Mouse (Mus musculus): ENCODE measurements around the gene Rsad2.
"Not testable (repeated sequence)": the region's sequence is repeated elsewhere in the genome, so short reads cannot be mapped to it uniquely, and the experiment has no call there.

Rsad2 gene

DNA sequence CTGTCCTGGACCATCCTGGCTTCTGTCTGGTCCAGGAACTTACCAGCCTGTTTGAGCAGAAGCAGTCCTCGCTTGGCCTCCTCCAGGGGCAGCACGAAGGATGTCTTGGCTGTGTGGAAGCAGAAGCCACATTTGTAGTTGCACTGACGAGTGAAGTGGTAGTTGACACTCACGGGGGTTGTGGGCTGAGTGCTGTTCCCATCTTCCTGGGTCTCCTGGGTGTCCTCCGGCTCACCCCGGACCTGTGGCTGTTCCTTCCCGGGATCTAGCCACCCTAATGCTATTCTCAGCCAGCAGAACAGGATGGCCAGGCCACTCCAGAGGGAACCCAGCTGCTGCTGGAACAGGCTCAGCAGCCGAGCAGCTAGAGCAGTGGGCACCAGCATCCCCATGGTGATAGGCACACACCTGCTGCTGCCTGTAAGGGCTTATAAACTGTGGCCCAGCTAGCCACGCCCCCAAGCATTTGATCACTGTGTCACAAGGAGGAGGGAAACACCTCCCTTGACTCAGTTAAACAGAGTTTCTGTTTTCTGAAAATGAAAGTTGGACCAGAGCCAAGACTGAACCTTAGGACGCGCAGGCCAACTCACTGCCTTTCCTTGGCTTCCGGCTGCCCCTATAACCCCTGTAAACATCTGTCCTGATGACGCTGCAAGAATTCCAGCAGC, at the start of gene Rsad2:
Rsad2 (minus strand) TSS at position 425 of the 671 bp plus-strand sequence.
- DNase-seq = no peak

DNA sequence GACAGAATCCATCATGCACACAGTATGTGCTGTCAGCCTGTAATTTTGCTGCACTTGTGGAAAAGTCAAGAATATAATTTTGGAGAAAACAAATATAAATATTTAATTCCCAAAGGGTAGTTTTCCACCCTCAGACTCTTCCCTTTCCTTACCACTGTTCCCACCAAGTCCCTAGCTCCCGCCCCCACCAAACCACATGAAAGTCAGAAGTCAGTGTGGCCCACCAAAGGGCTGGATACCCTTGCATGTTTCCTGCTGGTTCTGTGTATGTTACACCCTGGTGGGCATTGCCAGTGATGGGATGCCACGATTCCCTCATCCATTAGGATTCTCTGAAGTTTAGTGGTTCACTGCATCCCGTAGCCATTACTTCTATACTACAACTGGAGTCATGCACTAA, 44.8 kb upstream of the Rsad2 start:
- no peak for DNase-seq

DNA sequence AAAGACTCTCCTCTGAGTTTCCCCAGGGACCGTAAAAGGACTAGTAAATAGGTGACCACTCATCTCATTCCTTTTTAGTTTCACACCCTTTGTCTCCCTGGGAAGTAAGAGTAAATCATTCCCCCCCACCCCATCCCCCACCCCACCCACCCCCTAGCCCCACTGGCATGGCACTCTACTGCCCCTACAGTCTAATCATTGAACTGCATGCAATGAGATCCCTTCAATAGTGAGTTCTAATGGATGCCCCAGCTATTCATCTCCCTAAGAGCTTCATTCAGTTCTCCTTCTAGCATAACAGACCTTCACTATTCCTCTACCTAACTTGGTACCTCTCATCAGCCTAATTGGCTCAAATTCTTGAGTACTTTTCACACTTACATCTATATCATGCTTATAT, 33.7 kb upstream of the Rsad2 start:
- no peak for DNase-seq

DNA sequence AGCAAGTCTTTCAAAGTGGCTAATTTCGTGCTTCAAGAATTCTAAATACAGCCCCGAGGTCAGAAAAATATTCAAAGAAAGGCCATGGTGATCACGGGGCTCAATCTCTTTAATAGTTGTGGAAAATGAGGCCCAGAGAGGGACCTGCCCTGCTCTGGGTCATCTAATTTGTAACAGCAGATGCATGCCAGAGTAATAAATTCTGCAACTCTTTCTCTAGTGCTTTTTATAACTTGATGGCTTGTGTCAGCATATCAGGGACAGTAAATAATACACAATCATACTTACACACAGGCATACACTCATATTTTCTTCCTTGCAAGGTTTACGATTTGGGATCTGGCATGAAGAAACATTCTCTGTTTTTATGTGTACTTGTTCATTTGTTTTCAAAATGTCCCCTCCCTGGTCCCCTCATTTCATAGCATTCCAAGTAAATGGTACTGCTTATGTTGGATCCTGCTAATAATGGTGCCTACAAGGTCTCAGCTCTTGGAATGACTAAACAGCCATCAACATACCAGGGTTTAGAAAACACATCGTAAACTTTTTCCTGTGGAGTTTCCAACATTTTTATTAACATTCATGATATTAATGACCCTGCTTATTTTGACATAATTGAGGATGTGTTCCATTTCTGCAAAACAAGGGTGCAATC, 32.5 kb upstream of the Rsad2 start:
- no peak for DNase-seq

DNA sequence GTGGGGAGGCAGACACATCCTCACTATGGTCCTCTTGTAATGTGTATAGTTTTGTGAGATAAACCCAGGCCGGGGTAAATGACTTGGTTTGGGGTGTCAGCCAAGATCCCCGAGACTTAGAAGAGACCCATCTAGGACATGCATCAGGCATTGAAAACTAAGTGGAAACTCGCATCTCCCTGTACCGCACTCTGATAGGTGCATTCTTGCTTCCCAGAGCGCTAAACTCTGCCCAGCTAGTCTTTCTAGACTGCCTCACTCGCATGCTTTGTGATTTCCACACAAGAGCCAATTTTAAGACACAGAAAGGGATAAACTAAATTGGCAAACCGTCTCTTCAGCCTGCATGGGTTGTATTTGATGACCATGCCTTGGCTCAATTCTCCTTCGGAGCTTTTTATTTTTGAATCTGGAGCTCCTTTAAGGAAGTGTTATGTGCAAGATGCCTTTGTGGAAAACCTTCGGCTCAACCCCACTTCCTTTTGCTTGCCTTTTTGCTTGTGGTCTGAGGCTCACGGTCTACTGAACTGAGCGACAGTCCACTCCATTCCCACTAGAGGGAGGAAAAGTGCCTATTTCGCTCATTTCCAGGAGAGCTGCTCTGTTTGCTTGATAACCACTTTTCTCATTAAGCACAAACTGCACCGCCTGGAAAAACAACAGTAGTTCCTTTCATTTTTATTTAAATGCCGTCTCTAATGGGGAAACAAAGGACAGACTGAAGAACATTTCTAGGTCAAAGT, 31.8 kb upstream of the Rsad2 start:
- DNase-seq = peak in 1 of 2 experiments; percentile 8

DNA sequence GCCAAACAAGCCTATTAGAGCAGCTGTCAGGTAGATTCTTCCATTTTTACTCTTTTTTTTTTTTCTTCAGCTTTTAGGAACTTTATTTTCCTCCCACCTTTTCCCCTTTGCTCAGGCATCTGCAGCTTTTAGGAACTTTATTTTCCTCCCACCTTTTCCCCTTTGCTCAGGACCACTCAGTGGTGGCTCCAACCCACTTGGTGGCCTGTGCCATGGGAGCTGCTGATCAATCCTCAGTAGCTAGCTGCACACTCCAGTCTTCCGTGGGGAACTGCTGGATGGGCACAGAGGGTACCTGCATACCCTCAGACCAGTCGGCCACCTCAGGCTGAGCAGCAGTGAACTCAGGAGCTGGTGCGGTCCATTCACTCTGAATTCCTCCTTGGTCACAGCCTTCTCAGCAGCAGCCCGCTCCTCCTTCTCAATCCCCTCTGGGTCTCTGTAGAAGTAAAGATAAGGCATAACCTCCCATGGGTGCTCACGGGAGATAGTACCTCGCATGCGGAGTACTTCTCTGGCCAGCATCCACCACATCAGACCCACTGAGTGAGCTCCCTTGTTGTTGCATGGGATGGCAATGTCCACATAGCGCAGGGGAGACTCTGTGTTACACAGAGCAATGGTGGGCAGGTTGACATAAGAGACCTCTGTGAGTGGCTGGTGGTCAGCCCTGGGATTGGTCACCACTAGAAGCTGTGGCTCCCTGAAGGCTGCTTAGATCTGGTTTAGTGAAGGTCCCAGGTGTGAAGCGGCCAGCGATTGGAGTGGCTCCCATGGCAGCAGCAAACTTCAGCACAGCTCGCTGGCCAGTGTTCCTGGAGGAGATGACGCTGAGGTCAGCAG, 29.7 kb upstream of the Rsad2 start:
- DNase-seq = not testable (repeated sequence)

DNA sequence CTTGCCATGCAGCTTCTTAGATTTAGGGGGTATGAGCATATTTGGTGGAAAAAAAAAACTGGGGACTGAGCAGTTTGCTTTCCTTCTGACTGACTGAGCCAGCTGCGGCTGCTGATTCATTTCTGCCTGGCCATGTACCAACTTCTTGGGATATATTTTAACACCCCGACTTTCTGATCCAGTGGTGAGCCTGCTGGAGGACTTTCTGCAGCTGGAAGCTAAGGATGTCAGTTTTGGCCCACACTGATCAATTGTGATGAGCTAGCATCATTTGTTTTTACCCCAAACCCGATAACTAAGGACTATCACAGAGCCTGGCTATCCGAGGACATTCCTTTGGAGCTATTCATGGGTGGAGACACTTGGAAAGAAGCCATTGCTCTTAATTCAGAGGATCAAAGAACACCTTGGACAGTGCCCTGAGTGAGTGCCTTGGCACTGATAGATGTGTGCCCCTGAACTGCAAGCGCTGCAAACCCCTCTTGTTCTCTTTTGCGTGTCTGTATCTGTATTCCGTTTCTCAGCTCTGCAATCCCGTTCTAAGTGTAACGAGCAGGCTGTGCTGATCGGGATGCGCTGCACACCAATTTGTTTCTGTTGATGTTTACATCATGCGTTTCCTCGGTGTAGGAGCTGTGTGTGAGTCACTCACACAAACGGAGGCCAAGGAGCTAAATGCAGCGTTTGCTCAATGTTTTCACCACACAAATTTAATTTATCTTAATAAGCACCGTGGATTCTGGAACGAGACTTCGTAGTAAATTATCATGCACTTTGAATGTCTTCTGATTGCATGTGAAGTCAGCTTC, 22.1 kb upstream of the Rsad2 start:
- no peak for DNase-seq

DNA sequence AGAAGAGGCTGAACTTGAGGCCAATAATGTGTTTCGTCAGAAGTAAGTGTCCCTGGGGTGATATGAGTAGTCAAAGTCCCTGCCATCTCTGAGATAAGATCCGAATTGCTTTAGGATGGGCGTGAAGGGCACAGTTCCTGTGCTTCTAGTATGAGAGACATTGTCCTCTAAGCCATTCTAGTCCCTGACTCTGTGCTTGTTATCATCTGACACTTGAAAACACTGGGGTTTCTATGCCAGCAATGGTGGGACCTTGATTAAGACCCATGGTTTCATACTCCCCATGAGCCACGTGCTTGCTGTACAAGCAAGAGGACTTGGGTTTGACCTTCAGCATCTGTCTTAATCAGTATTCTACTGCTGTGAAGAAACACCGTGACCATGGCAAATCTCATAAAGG, 20.9 kb upstream of the Rsad2 start:
- no peak for DNase-seq

DNA sequence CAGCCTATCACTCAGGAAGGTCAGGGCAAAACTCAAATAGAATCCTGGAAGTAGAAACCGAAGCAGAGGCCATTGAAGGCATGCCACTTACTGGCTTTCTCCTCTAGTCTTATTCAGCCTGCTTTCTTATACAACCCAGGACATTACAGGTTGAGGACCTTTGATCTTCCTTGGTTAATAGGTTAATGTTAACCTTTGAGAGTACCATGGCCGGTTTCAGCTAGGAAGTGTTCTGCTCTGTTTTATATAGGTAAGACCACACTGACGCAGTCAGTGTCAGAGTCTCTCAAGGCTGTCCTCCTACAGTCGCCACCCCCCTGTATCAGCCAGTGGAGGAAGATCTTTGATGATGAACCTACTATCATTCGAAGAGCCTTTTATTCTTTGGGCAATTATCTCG, 17.5 kb upstream of the Rsad2 start:
- DNase-seq = no peak

DNA sequence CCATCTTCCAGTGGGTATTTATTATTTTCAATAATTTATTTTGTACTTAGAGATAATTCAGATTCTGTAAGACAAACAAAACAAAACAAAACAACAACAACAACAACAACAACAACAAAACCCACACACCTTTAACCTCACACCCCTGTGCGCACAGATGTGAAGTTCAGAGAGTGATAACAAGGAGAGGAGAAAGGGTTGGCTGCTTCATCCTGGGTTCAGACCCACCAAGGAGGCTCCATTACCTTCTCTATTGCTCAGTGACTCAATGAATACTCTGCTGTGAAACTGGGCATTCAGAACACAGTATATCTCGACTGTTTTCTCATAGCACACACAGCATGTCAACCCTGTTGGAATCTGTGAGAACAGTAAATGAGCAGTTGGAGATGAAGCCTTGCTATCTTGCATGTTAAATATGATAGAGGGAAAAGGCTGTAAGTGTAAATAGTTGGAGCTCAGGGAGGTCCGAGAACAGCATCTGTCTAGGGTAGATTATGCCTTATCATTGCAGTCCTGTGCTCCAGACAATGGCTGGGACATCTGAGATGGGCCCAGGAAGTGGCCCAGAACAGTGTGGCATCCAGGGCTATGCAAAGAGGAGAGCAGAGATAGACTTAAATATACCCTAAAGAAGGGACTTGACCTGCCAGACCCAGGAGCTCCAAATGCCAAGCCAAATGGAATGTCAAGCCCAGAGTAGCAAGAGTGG, 16.7 kb upstream of the Rsad2 start:
- no peak for DNase-seq

DNA sequence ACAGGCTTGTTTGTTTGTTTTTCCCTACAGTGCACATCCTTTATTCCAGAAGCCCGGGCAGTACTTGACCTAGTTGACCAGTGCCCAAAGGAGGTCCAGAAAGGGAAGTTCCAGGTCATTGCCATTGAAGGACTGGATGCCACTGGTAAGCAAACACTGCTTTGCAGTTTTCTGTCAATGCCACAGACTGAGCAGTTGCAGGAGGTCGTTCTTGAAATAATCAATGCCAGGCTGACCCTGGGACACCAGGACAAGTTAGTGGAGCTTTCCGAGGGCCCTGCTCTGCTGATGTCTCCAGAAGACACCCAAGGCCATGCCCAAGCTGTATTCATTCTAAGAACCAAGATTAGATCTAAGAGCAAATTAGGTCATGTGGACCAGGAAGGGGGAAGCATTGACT, 15.1 kb upstream of the Rsad2 start:
- no peak for DNase-seq

DNA sequence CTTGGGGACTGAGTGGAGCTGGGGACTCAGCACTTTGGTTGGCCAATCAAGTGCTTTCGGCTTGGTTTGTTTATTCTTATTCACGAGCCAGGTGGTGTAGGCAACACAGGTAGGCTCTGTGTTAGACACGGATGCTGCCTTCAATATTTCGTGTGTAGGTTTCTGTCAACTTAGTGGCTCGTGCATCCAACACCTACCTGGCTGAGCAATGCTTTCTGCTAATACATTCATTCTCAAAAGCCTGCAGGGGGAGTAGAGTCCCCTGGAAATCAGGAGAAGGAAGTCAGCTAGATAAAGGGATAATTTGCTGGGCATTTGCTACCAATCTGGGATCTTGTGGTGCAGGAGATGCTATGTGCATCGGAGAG, 13.8 kb upstream of the Rsad2 start:
- no peak for DNase-seq

DNA sequence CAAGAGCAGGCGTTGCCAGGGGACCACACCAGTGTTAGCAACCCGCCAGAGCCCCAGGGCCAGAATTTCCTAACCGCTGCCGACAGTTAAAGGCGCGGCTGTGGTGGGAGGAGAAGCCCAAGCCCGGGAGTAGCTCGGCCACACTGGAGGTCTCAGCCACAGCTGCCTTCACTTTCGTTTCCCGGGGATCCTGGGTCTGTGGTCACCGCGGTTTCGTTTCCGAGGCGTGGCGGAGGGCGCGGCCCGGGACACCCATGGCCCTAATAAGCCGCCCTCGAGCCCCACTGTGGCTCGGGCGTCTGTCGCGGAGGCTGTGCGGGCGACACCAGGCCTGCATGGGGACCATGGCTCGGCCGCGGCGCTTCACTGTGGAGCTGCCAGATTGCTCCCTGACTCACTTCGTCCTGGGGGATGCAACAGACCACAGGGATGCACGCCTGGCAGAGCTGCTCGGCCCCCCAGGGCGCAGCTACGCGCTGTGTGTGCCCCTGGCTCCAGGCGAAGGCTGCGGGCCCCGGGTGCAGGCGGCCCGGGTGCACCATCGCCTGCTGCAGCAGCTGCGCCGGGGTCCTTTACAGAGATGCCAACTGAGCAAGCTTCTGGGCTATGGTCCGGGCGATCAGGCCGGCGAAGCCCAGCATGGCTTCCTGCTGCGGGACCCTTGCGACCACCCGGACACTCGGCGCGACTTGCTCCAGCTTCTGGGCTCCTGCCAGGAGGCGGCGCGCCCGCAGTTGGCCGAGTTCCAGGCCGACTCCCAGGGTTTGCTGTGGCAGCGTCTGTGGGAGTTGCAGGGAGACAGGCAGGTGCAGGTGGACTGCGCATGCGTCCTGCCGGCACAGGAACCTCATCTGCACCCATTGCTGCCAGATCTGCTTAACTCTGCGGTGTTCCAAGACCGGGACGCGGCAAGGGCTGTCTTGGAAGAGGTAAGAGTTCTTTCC, 13.1 kb upstream of the Rsad2 start, which contains the start of gene Cmpk2:
Cmpk2 (plus strand) TSS at position 107 of the 944 bp plus-strand sequence.
- peak; percentile 83 to 87 for DNase-seq

DNA sequence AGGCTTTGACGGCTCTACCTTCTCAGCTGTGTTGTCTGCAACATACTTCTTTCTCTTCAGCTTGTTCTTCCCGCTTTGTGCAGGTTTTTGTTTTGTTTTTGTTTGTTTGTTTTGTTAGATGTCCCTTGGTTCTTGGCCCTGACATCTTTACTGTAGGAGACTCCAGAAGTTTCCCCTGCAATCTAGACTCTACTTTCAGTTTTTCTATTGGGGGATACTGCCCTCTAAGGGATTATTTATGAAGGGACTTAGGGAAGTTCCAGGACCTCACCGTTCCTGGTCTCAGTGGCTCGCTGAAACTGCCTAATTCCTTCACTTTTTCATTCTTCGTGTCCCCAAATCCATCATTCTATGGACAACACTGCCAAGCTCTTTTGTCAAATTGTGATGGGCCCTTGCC, 9.3 kb upstream of the Rsad2 start:
- DNase-seq = no peak

DNA sequence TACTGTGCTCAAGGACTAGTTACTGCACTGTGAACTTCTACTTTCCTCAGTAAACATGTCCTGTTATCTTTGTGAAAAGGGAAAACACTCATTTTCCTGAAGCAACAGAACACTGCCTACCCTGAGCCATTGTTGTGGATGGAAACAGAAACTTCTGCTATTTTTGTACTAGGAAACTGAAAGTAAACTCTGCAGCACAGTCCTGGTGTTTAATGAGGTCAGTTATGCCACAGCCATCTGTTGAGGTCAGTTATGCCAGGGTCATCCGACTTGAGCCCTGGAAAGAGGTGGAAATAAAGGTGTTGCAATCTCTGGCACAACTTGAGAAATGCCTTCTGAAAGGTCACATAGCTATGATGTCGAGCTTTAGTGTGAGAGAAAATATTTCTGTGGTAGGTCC, 3.8 kb upstream of the Rsad2 start:
- DNase-seq = no peak

DNA sequence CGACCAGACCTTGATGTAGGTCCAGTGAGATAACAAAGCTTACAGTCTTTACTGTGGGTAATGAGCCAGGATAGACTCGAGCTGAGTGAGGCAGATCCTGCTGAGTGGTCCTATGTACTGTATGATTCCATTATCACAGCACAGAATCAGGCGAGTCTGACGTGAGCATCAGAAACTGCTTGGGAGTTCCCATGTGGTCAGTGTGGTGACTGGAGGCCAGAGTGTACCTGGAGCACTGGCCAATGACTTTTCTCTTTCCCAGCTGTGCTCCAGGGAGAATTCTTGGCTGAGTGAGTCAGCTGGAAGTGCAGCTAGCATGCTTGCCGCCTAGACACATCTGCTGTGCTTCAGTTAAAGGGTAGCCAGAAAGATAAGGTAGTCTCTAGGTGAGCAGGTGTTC, 1.6 kb downstream of the Rsad2 start:
- no peak for DNase-seq

DNA sequence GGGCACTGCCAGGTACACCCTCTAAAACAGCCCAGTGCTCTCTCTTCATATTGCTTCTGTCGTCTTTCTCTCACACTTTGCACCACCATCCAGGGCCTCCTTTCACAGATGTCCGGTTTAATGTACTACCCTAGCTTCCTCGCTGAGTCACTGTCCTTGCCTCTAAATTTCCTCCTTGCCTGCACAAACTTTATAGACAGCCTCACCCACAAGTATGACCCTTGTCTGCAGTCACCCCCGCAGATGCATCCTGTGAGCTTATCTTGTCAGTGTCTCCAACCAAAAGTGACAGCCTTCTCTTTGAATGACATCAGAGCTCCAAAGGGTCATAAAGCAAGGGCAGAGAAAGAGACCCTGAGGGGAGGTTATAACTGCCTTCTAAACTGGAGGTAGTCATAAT, 3.3 kb downstream of the Rsad2 start:
- DNase-seq = no peak

DNA sequence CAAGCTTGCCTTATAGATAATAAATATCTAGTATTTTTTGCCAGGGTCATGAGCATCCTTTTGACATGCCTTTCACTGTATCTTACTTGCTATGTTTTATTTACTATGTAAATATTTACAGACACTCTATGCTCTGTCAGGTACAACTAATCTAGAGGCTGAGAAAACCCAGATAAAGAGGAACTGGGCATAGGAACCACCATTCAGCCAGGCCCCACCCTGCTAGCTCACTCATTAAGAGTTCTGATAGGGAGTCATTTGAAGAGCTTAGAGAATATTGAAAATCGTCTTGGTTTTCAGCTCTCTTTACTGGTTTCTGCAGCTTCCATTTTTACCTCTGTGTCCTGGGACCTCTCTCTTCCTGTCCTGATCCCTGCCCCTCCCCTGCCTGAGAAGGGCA, 5.1 kb downstream of the Rsad2 start:
- no peak for DNase-seq

DNA sequence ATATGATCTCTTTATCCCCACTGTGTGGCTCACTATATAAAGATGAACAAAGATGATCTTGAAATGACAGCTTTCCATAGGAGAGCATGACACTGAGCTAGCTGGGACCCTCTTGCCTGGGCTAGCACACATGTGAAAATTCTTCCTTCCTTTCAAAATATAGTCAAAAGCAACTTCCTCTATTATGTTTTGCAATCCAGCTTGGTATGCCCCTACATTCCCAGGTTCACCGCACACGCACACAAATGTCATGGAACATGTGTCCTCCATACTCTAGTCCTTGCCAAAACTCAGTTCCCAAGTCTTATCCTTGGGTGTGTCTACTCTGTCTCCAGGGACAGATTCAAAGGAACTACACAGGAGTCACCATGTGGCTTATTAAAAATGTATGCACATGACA, 6.8 kb downstream of the Rsad2 start:
- no peak for DNase-seq

DNA sequence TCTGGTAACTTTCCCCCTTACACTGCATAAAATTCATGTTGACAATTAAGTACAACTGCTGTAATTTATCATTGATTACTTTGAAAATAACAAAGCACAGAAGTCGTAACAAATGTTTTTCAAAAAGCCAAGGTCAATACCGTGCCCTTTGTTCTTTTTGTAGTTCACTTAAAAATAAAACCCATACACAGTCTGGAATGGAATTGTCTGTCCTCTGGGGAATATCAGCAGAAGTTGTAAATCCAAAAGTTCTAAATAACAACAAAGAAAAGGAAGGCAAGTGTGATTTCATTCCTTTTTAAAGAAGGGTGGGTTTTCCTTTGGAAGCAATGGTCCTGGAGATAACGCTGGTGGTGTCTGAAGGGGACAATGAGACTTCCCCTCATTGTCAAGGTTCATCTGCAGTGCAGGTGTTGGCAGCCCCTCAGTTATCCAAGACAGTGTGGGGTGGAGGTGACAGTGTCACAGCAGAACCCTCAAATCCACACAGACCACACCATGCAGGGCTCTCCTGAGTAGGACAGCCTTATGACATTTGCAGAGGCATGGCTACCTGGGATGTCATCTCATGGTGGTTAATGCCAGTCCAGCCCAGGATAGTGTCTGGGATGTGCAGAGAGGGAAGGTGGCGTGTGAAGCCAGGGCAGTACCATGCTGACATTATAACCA, 9.7 kb downstream of the Rsad2 start:
- DNase-seq = no peak

Data from cerebellum, postnatal 36 days (tissue).